Mouse (Mus musculus): Measurements from ENCODE around the gene Cspg4.

The Cspg4 gene

DNA sequence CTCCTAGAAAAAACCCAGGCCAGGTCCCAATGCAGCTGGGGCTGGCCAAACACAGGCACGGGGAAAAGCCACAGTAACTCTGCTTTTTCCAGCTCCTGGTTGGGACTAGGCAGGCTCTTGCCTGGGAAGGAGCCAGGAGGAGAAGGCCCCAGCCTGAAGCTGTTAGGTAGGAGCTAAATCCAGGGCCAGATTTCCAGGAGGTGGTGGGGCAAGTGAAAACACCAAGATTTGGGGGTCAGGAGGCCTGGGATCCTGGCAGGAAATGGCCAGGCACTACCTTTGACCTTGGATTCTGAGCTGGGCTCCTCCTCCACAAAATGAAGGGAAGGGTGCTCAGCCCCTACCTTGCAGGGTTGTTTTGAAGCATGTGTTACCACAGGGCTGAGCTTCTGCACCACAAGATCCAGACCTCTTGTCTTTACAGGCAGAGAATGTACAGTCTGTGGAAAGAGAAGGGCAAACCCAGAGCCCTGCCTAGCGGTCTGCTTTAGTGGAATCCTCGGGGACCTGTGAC, 560 bp upstream of the Cspg4 start, which contains the start of gene Odf3l1:
Gene Odf3l1, minus strand, starts transcription at position 464 of the 514 bp plus-strand sequence.
- no peak for DNase-seq (ENCODE audit: extremely low spot score)

DNA sequence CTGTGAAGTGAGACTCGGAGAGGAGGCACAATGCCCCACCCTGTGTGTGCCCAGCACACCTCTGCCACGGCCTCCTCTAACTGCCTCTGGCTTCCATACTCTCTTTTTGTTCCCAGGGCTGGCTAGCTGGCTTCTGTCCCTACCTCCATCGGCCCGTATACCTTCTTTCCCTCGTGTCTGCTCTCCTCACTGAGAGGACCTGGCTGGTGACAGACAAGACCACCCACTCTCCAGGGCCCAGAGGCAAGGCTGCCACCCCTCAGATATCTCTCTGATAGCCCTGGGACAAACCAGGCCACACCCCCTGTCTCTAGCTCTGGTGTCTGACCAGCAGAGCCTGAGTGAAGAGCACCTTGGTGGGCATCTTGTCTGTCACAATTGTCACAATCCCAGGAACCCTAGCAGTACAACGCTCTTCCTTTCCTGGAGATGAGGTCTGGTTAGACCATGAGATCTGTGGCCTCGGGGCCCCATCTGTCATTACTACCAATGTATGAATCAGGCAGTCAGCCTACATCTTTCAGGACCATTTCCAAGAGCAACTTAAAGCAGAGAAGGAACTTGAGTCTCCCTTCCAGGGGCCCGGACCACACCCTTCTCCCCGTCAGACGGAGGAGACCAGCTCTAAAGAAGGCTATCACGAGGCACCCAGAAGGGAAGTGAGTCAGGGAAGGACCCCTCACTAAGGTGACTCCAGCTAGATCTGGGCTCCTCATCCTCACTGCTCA, 1.0 kb downstream of the Cspg4 start:
- no peak for DNase-seq (ENCODE audit: extremely low spot score)

DNA sequence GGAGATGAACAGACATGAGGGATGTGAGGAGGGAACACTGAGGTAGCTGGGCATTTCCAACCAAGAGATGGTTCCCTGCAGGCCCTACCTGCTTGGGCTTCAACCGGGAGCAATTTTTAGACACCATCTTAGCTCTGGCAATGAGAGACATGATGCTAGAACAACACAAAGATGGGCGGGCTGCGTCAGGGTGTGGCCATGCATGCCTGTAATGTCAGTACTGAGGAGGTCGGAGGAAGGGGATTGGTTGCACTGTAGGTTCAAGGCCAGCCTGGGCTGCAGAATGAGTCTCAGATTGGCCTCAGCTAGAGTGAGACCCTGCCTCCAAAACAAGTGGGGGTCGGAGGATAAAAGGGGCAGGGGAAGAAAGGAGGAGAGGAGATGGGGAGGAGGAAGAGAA, 1.6 kb downstream of the Cspg4 start:
- DNase-seq (ENCODE audit: extremely low spot score) = no peak

DNA sequence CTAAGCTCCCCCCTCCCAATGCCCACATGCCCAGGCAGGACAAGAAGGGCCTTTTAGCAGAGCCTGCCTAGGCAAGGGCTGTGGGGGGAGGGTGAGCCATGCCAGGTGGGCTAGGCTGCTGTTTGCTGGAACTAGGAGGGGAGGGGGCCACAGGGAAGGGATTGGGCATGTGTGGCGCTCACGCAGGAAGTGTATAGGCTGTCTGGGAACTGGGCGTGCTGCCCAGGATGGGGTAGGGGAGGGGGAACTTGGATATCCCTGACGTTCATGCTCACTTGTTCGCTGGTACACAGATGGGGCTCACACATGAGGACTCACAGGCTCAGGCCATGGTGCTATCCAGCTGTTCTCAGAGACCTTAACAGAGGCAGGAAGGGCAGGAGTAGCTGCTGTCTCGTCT, 3.5 kb downstream of the Cspg4 start:
- DNase-seq (ENCODE audit: extremely low spot score) = no peak

DNA sequence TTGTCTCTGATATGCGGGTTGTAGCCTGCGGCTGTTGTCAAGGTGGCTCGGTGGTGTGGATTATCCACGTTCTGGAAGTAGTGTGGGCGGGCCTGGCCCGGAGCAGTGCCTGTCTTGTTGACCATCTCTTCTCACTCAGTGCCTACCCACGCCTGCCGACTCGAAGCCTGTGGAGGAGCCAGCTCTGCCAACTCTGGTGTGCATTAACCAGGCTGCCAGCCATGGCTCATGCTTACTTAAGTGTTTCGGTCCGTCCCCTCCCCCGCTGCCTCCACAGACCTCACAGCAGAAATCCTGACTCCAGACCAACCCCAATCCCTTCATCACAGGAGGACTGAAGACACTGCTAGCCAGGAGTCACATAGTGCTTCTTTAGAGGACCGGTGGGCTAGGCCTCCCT, 4.7 kb downstream of the Cspg4 start:
- no peak for DNase-seq (ENCODE audit: extremely low spot score)

DNA sequence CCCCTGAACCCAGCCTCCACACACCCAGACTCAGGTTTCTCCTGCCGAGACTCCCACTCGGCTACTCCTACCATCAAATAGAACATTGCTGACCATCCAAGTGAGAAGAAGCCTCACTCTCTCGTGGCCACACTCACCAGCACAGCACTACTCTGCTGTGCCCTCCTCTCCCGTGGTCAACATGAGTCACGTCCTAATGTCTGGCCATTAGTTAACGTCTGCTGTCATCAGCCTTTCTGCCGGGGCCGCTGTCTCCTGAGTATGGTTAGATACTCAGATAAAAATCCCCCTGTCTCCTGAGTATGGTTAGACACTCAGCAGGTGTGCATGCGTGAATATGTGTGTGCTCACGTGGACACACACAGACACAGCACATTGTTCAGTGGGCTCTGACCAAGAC, 5.9 kb downstream of the Cspg4 start:
- DNase-seq (ENCODE audit: extremely low spot score) = no peak

DNA sequence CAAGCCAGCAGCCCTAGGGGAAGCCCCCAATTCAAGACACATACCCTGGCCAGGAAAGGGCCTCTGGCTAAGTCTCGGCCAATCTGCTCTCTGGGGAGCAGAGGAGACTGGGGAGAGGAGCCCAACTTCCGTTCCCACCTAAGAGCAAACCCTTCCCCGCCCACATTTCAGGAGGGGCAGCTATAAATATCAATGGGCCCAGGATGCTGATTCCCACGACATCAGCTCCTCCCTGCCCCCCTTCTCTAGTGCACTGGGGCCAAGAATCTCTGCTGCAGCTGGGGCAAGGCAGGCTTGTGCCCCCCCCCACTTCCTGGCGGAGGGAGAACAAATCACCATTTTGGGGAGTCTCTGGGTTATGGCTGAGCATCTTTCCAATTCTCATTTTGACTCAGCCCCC, 6.4 kb downstream of the Cspg4 start:
- no peak for DNase-seq (ENCODE audit: extremely low spot score)

DNA sequence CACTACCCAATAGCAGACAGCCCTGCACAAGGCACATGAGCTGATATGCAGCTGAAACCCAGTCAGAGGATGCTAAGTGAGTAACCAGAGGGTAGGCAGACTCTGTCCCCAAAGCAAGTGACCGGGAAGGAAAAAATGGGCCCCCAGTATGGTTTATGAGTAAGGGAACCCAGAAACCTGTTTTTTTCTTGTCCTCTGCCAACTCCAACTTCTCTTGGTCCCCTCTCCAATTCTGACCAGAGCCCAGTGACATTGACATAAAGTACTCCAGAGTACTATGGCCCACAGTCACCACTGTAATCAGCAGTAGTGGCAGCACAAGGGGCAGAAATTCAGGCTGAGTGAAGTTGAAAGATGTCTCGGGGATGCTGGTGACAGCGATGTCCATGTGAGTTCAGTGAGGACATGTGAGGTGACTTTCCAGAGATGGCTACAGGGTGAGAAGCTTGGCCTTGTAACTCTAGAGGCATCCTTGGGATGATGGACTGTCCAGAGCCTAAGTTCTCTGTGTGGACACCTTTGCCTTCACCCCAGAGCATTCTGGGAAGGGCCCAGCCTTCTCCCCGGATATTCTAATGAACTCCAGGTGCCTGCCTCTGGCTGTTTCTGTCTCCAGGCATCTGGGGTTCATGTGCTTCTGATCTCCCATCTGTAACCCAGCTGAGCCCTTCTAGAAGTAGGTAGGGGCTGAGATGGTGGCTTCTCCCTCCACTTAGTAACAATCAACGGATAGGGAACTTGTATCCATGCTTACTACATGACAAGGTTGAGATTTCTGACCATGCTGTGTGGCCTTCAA, 7.5 kb downstream of the Cspg4 start:
- DNase-seq (ENCODE audit: extremely low spot score) = no peak

DNA sequence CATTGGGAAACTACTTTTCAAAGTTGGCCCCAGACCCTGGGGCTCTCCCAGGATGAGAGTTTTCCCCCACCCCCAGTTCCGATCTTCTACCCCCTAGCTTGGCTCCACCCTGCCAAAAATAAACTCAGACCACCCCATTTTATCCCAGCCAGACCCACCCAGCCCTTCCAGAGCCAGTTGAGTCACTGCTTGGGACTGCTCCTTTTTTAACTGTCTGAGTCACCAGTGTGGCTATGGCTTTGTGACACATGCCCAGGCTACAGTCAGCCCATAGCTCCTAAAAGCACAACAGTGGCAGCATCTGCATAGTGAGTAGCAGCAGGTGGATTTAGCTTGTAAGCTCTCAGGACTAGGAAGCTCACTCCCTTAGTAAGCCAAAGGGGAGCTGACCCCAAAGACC, 8.3 kb downstream of the Cspg4 start:
- DNase-seq (ENCODE audit: extremely low spot score) = no peak

DNA sequence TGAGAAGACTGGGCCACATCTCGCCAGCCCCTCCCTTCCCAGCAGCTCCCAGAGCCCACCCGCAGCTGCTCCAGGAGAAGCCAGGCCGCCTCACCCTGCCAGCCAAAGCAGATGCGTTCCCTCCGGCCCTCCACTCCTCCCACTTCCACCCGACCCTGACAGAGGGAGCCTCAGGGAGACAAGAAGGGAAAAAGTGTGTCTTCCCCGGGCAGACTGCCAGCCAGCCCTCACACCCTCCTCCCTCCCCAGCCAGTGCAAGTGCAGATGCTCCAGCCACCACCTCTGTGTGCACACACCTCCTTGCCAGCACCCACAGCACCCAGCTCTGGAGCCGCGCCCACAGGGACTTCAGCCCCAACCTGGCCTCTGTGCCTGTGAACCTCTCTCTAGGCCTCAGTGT, 12.0 kb downstream of the Cspg4 start:
- DNase-seq (ENCODE audit: extremely low spot score) = no peak

DNA sequence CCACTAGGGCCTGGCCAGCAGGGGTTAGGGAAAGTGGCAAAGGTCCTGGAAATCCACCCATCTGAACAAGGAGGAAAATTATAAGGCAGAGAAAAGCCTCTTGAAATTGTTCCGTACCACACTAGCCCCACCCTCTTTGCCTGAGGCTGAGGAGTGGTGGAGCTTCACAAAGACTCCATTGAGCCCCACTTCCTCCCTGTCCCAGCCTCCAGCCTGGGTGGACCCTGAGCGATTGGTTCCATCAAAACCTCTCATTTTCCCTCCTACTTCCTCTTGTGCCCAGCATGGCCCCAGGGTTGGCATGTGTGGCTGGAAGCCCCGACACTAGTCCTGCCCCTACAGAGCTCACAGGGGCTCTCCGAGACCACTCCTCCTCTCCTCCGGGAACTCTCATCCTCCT, 12.5 kb downstream of the Cspg4 start:
- no peak for DNase-seq (ENCODE audit: extremely low spot score)

DNA sequence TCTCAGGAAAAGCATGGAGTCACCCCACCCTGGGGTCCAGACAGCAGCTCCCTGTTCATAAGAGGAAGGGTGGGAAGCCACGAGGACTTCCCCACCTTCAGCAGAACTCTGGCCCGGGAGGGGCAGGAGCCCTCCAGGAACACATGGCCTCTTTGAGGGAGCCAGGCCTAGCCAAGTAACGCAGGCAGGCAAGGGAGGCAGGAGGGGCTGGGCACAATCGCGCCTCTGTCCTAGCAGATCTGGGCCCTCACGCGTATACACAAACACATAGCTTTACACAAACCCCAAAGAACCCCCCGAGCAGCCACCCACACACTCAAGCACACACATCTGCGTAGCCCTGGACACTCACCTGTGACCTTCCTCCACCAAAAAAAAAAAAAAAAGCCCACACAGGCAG, 16.0 kb downstream of the Cspg4 start:
- no peak for DNase-seq (ENCODE audit: extremely low spot score)

DNA sequence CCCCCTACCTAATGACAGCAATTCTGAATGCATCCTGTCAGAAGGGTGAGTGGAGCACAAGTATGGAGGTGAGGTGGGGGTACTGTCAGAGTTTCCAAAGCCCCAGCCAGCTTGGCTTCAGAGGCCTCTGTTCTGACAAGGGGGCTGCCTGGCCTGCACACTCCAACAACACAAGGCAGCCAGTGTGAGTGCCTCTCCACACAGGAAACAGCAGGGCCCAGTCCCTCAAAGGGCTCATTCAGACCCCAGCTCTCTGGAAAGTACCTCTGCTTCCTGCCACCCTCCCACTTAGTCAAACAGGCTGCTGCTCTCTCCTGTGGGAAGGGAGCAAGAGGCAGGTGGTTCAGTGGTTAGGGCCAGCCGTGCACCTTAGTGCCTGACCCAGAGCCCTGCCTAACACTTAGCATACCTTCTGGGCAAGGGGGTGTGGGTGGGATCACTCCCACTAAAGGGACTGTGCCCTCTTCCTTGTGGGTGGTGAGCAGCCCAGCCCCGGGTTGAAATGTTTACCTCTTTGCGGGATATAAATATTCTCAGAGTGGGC, 16.8 kb downstream of the Cspg4 start:
- no peak for DNase-seq (ENCODE audit: extremely low spot score)

DNA sequence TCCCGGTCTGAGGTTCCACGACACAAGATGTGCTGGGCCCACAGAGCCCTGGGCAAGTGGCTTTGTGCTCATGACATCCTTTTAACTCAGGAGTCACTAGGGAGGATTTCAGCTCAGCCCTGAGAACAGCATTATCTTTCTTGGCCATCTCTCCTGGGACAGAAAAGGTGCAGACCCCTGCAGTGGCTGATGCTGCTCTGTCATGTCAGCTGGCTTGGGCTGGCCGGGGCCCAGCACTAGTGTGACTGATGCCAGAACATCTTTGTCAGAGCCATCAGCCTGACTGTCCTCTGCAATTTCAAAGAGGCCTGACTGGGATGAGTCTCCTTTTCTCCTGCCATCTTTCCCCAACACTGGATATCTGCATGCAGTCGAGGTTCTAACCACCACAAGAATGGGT, 17.4 kb downstream of the Cspg4 start:
- DNase-seq (ENCODE audit: extremely low spot score) = no peak

DNA sequence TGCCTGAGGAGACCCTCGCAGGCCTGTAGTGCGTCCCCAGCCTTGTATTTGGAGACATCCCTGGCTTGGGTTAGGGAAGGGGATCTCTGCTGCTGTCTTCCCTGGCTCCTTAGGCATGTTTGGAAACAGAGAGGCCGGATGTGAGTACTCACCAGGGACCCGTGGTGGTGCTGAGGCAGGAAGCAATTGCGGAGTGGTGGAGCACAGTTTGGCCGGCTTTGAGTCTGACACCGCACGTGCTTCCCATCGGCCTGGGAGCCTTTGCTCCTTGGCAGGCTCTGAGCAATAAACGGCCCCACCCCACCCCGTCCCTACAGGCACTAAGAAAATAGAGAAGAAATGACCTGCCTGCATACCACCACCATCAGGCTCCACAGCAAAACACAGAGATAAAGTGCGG, 18.0 kb downstream of the Cspg4 start:
- no peak for DNase-seq (ENCODE audit: extremely low spot score)

DNA sequence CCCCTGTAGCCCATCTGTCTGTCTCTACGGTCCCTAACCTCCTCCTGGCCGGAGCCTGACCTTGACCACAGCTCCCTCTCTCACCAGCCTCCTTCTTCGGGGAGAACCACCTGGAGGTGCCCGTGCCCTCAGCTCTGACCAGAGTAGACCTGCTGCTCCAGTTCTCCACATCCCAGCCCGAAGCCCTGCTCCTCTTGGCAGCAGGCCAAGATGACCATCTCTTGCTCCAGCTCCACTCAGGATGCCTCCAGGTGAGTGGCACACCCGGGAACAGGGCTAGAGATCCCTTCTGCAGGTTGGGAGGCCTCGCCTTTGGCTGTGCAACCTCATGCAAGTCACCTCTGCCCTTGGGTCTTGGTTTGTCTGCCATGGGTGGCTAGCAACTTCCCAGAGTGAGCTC, 18.6 kb downstream of the Cspg4 start:
- no peak for DNase-seq (ENCODE audit: extremely low spot score)

DNA sequence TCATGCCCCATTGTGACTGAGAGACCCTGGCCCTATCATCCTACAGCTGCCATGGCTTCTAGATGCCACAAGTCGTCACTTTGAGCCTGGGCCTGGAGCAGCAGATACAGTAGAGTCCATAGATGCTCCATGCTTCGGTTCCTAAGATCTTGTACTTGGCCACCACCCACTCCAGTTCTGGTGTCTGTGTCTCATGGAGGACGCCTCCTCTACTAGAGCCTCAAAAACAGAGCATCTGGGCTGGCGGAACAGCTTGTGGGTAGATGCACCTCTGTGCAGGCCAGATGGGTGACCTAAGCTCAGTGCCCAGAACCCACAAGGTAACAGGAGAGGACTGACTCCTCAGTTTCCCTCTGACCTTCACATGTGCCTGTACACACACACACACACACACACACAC, 19.5 kb downstream of the Cspg4 start:
- DNase-seq (ENCODE audit: extremely low spot score) = no peak

DNA sequence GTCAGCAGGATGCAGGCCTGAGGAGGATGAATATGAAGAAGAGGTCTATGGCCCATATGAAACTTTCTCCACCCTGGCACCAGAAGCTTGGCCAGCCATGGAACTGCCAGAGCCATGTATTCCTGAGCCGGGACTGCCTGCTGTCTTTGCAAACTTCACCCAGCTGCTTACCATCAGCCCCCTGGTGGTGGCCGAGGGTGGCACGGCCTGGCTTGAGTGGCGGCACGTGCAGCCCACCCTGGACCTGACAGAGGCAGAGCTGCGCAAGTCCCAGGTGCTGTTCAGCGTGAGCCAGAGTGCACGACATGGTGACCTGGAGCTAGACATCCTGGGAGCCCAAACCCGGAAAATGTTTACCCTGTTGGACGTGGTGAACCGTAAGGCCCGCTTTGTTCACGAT, 21.3 kb downstream of the Cspg4 start:
- DNase-seq (ENCODE audit: extremely low spot score) = peak; percentile 43

DNA sequence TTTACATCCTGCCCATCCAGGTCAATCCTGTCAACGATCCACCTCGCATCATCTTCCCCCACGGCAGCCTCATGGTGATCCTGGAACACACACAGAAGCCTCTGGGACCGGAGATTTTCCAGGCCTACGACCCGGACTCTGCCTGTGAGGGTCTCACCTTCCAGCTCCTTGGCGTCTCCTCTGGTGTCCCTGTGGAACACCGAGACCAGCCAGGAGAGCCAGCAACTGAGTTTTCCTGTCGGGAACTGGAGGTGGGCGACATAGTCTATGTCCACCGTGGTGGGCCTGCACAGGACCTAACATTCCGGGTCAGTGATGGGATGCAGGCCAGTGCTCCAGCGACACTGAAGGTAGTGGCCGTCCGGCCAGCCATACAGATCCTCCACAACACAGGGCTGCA, 21.8 kb downstream of the Cspg4 start:
- no peak for DNase-seq (ENCODE audit: extremely low spot score)

DNA sequence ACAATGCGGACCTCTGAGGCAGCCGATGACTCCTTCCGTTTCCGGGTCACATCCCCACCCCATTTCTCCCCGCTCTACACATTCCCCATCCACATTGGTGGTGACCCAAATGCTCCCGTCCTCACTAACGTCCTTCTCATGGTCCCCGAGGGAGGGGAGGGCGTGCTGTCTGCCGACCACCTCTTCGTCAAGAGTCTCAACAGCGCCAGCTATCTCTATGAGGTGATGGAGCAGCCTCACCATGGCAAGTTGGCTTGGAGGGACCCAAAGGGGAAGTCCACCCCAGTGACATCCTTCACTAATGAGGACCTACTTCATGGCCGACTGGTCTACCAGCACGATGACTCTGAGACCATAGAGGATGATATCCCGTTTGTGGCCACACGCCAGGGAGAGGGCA, 22.7 kb downstream of the Cspg4 start:
- DNase-seq (ENCODE audit: extremely low spot score) = no peak

DNA sequence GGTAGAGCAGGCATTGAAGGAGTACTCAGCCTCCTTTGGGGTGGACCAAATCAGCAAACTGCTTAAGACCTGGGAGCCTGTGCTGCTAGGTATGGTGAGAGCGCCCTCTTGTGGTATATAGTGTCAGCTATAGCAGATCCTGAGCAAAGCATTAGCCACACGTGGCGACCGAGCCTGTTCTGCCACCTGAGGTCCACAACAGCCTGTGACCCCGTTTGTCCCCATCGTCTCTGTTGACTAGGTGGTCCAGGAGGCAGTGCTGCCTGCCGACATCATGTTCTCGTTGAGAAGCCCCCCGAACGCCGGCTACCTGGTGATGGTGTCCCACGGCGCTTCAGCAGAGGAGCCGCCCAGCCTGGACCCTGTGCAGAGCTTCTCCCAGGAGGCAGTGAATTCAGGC, 25.0 kb downstream of the Cspg4 start:
- DNase-seq (ENCODE audit: extremely low spot score) = peak; percentile 84

DNA sequence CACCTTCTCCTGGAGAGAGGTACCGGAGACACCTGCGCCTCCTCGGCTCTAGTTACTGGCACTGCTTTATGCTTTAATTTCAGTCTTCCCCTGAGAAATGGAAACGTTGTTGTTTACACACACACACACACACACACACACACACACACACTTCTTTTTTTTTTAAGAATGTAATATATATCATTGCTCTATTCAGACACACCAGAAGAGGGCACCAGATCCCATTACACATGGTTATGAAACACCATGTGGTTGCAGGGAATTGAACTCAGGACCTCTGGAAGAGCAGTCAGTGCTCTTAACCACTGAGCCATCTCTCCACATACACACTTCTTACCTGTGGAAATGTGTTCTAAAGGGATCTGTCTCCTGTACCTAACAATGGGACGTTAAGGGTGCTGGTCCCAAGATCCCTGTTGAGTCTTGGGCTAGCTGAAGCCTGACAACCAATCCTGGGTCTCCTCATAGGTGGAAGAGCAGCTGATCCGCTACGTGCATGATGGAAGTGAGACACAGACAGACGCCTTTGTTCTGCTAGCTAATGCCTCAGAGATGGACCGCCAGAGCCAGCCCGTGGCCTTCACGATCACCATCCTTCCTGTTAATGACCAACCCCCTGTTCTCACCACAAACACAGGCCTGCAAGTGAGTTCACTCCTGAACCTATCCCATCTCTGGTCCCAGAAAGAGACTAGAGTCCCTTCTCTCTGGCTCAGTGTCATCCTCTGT, 25.9 kb downstream of the Cspg4 start:
- DNase-seq (ENCODE audit: extremely low spot score) = no peak
